Mouse (Mus musculus) cortical plate, adult 2 months (tissue): Measurements from ENCODE around the gene Traf3ip2. TPM values are rescaled to one million over a fixed set of nuclear protein-coding genes. Genes with fewer than 3 reads are reported as not detected.

Experiments used
- H3K27ac ChIP-seq: fragments of 200-500 bp; 2 replicates; pipeline ENCODE4 v1.5.1; 2012; ENCODE audit warnings: low read length, control low read depth, inconsistent platforms; ENCODE audit not compliant: insufficient read depth
- H3K4me1 ChIP-seq: fragments of 200-500 bp; 2 replicates; pipeline ENCODE4 v1.6.1; 2011; ENCODE audit warnings: low read length; ENCODE audit not compliant: control insufficient read depth, insufficient read depth
- H3K4me3 ChIP-seq: fragments of 200-500 bp; 2 replicates; pipeline ENCODE4 v1.5.1; 2011; ENCODE audit warnings: mild to moderate bottlenecking, low read length, control low read depth; ENCODE audit not compliant: insufficient read depth
- CTCF ChIP-seq: fragments of 200-500 bp; IDR thresholded peaks from 2 replicates; pipeline ENCODE4 v1.5.1; 2011; ENCODE audit warnings: mild to moderate bottlenecking, control low read depth, low read length; ENCODE audit not compliant: insufficient read depth; ENCODE audit errors: extremely low read depth
- POLR2A ChIP-seq: fragments of 200-500 bp; IDR thresholded peaks from 2 replicates; pipeline ENCODE4 v1.6.1; 2011; ENCODE audit warnings: mild to moderate bottlenecking, low read length, control low read depth; ENCODE audit not compliant: insufficient read depth; ENCODE audit errors: extremely low read depth
- polyA plus RNA-seq: library from polyadenylated mRNA; depleted of rRNA; stranded (reverse); fragments of >200 nt; gene quantifications from 2 replicates; pipeline ENCODE4 v1.2.3, GENCODE M21; 2012

Traf3ip2 gene
- polyA plus RNA-seq, 1 experiment = 1.3 TPM

DNA sequence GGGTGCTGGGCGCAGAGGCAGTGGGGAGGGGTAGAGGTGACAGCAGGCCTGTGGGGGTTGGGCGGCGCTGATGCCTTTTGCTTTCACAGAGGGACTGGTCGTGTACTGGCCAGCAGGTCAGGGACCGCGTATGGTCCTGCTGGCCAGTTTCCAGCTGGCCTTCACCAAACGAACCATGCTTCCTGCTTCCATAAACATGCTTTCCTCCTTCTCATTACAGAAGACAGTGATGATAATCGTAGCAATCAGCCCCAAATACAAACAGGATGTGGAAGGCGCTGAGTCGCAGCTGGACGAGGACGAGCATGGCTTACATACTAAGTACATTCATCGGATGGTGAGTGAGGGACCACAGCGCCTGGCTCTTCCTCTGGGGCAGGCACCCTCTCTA, 33.9 kb downstream of the Traf3ip2 start:
- no peak overlapping the region for H3K27ac ChIP-seq
- H3K4me3 ChIP-seq = no peak overlapping the region
- no peak for TF ChIP-seq POLR2A
- TF ChIP-seq CTCF = no peak
- 0 out of 2 replicates have a peak, but pooled peaks cover 2% of the 10 kb centered on the region for H3K4me1 ChIP-seq

DNA sequence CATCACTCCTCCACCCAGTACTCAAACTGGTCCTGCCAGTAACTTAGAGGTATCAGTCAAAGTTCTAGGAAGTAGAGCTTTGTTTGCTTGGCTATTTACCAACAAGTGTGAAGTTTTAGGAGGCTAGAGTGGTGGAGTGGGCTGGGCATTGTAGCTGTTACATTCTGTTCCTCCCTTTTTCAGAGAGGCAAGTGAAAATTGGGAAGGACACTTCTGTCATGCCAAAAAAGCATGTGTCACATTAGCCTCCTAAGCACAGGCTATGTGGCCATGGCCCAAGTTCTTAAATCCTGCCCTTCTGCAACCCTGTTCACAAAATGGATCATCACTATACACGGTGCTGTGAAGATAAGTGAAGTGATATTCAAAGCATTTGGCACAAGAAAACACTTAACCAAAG, 34.4 kb downstream of the Traf3ip2 start:
- no peak overlapping the region for H3K4me3 ChIP-seq
- TF ChIP-seq CTCF = no peak
- TF ChIP-seq POLR2A = no peak
- H3K27ac ChIP-seq = no peak overlapping the region
- H3K4me1 ChIP-seq = 0 out of 2 replicates have a peak, but pooled peaks cover 2% of the 10 kb centered on the region

- Histone ChIP-seq H3K27ac (no peak overlapping the region), H3K4me3 (no peak overlapping the region), H3K4me1 (0 out of 2 replicates have a peak, but pooled peaks cover 2% of the 10 kb centered on the region)
- TF ChIP-seq POLR2A (no peak), CTCF (no peak)
These were observed 35.5 kb downstream of the Traf3ip2 start for GRCm38 (mm10) chr10:39648278-39648677.

GRCm38 (mm10) chr10:39649550-39649949, 36.8 kb downstream of the Traf3ip2 start:
- H3K27ac ChIP-seq = no peak overlapping the region

GRCm38 (mm10) chr10:39650316-39650715, 37.6 kb downstream of the Traf3ip2 start:
- no peak overlapping the region for H3K27ac ChIP-seq
- 0 out of 2 replicates have a peak, but pooled peaks cover 2% of the 10 kb centered on the region for H3K4me1 ChIP-seq
- no peak for TF ChIP-seq CTCF
- TF ChIP-seq POLR2A = no peak
- H3K4me3 ChIP-seq = no peak overlapping the region

More at GRCm38 (mm10) chr10:39649550-39649949, 36.8 kb downstream of the Traf3ip2 start:
- H3K4me1 ChIP-seq = 0 out of 2 replicates have a peak, but pooled peaks cover 2% of the 10 kb centered on the region
- H3K4me3 ChIP-seq = no peak overlapping the region
- TF ChIP-seq POLR2A (no peak), CTCF (no peak)

DNA sequence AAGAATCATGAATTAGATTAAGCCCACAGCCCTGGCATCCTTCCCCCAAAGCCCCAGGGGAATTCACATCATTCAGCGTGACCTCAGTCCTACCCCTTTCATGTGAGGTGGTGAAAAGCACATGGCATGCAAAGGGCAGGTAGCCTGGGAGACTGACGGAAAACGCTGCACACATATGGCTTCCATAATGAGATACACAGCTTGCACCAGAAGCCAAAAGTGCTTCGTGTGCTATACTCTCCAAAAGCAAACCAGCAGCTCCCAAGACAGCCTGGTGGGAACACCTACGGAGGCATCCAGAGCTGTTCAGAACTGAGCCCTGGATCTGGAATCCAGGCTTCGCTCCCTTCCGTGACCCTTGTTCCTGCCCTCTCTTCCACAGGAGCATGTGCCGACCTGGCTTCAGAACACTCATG, 41.3 kb downstream of the Traf3ip2 start:
- TF ChIP-seq POLR2A = no peak
- TF ChIP-seq CTCF = no peak
- Histone ChIP-seq H3K27ac (no peak overlapping the region), H3K4me1 (no peaks in the 10 kb centered on the region), H3K4me3 (no peak overlapping the region)

- Histone ChIP-seq H3K4me3 (no peak overlapping the region), H3K4me1 (peaks cover 12% of the 10 kb centered on the region), H3K27ac (no peak overlapping the region)
- TF ChIP-seq CTCF (no peak), POLR2A (no peak)
These were observed 46.2 kb downstream of the Traf3ip2 start for GRCm38 (mm10) chr10:39658901-39659410.

GRCm38 (mm10) chr10:39659411-39660268, 46.9 kb downstream of the Traf3ip2 start:
- Histone ChIP-seq H3K27ac (no peak overlapping the region), H3K4me1 (peaks cover 12% of the 10 kb centered on the region), H3K4me3 (no peak overlapping the region)
- TF ChIP-seq POLR2A = no peak
- TF ChIP-seq CTCF = no peak

- Histone ChIP-seq H3K27ac (no peak overlapping the region), H3K4me3 (no peak overlapping the region), H3K4me1 (peaks cover 12% of the 10 kb centered on the region)
- TF ChIP-seq CTCF (no peak), POLR2A (no peak)
These were observed 47.5 kb downstream of the Traf3ip2 start for GRCm38 (mm10) chr10:39660269-39660655.

DNA sequence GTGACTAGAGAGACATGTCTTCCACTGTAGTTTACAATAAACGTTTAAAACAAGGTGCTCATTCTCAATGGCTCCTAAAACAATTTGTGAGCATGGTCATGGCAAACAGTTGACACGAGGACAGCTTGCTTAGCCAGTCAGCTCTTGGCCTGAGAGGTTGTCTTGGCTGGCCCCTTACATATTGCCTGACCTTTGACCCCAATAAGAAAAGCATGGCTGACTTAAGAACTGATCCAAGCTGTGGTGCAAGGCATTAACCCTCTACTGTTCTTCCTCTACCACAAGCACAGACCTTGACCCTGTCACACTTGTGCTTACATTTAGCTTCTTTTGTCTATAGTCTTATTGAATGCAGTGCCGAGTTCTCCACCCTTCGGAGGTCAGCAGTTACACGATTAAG, 48.0 kb downstream of the Traf3ip2 start:
- Histone ChIP-seq H3K27ac (no peak overlapping the region), H3K4me3 (no peak overlapping the region), H3K4me1 (peaks cover 12% of the 10 kb centered on the region)
- TF ChIP-seq CTCF (no peak), POLR2A (no peak)
